Mouse (Mus musculus) liver, embryonic 15.5 days (tissue): ENCODE measurements around the gene Gsx2. TPM values are rescaled to one million over a fixed set of nuclear protein-coding genes. Genes with fewer than 3 reads are reported as not detected.

Experiments
- ATAC-seq: fragments of 200-750 bp; cut with Nextera tagmentation; 2 replicates; pipeline ENCODE4 v1.8.0; 2017; ENCODE audit warnings: moderate number of reproducible peaks, mild to moderate bottlenecking, moderate library complexity; ENCODE audit not compliant: insufficient read depth
- H3K27ac ChIP-seq: fragments of 300-500 bp; sonication (generic); replicated peaks from 2 replicates; pipeline ENCODE4 v1.5.1; 2015; ENCODE audit warnings: mild to moderate bottlenecking, inconsistent platforms
- H3K27me3 ChIP-seq: fragments of 300-500 bp; sonication (generic); 2 replicates; pipeline ENCODE4 v1.6.1; 2015; ENCODE audit warnings: mild to moderate bottlenecking, inconsistent platforms
- H3K36me3 ChIP-seq: fragments of 300-500 bp; sonication (generic); replicated peaks from 2 replicates; pipeline ENCODE4 v1.6.1; 2015; ENCODE audit warnings: moderate library complexity, mild to moderate bottlenecking, inconsistent platforms
- H3K4me1 ChIP-seq: fragments of 300-500 bp; sonication (generic); replicated peaks from 2 replicates; pipeline ENCODE4 v1.6.1; 2015; ENCODE audit warnings: inconsistent platforms
- H3K4me2 ChIP-seq: fragments of 300-500 bp; sonication (generic); 2 replicates; pipeline ENCODE4 v1.6.1; 2015; ENCODE audit warnings: moderate library complexity, mild to moderate bottlenecking, inconsistent platforms
- H3K4me3 ChIP-seq: fragments of 300-500 bp; sonication (generic); replicated peaks from 2 replicates; pipeline ENCODE4 v1.5.1; 2015; ENCODE audit warnings: mild to moderate bottlenecking, inconsistent platforms
- H3K9ac ChIP-seq: fragments of 300-500 bp; sonication (generic); 2 replicates; pipeline ENCODE4 v1.6.1; 2015; ENCODE audit warnings: moderate library complexity, mild to moderate bottlenecking, inconsistent platforms
- H3K9me3 ChIP-seq: fragments of 300-500 bp; sonication (generic); replicated peaks from 2 replicates; pipeline ENCODE4 v1.6.1; 2016; ENCODE audit warnings: inconsistent platforms
- WGBS: fragments of 180-500 bp; shearing (Covaris S2); methylation state at CpG from one replicate; pipeline ENCODE4 v1.1.7; 2015; ENCODE audit warnings: mixed read lengths; ENCODE audit not compliant: insufficient replicate concordance; 5-methylcytosine and 5-hydroxymethylcytosine counted together
- polyA plus RNA-seq: library from polyadenylated mRNA; unstranded; fragments of >200 nt; fragmentation: Nextera tagmentation; extraction: Ambion mirVana; gene quantifications from 2 replicates; pipeline ENCODE4 v1.2.1, GENCODE M21; 2015

The Gsx2 gene
- polyA plus RNA-seq, 1 experiment from 2014 or later, result not detected

- no peaks in the 10 kb centered on the region for H3K36me3 ChIP-seq
- H3K4me3 ChIP-seq, result peak overlapping the region; percentile 31
- H3K27me3 ChIP-seq, result peaks cover 59% of the 10 kb centered on the region
- 7% methylated on average over 8 of the region's 10 CpGs for WGBS
- peaks cover 8% of the 10 kb centered on the region; the same call in 1 of the 2 replicates for H3K4me1 ChIP-seq
- peak overlapping the region; percentile 59 for H3K4me2 ChIP-seq
- H3K27ac ChIP-seq, result no peak overlapping the region
- no peak overlapping the region for H3K9ac ChIP-seq
- peak; percentile 18; the same call in 1 of the 2 replicates for ATAC-seq
- no peaks in the 10 kb centered on the region for H3K9me3 ChIP-seq
Observed at GRCm38 (mm10) chr5:75066715-75067114, 8.7 kb upstream of the Gsx2 start.

- ATAC-seq, result peak; percentile 22
- Histone ChIP-seq H3K4me2 (peak overlapping the region; percentile 59), H3K9me3 (no peaks in the 10 kb centered on the region), H3K9ac (no peak overlapping the region), H3K27me3 (peaks cover 64% of the 10 kb centered on the region), H3K4me1 (peaks cover 8% of the 10 kb centered on the region; the same call in 1 of the 2 replicates), H3K4me3 (peak overlapping the region; percentile 31), H3K36me3 (no peaks in the 10 kb centered on the region), H3K27ac (no peak overlapping the region)
- 3% methylated on average over 30 of the region's 30 CpGs for WGBS
Observed at GRCm38 (mm10) chr5:75067125-75067756, 8.2 kb upstream of the Gsx2 start.

GRCm38 (mm10) chr5:75070132-75070531 is 5.3 kb upstream of the Gsx2 start:
- peaks cover 88% of the 10 kb centered on the region for H3K27me3 ChIP-seq
- no peak overlapping the region for H3K27ac ChIP-seq
- H3K9ac ChIP-seq, result no peak overlapping the region
- H3K9me3 ChIP-seq, result no peaks in the 10 kb centered on the region
- H3K4me2 ChIP-seq, result no peak overlapping the region
- H3K36me3 ChIP-seq, result no peaks in the 10 kb centered on the region
- 6% methylated on average over 12 of the region's 13 CpGs for WGBS
- no peak for ATAC-seq
- peaks cover 8% of the 10 kb centered on the region; the same call in 1 of the 2 replicates for H3K4me1 ChIP-seq
- no peak overlapping the region for H3K4me3 ChIP-seq

- peaks cover 95% of the 10 kb centered on the region for H3K27me3 ChIP-seq
- H3K4me3 ChIP-seq, result no peak overlapping the region
- H3K9me3 ChIP-seq, result no peaks in the 10 kb centered on the region
- no peak overlapping the region for H3K9ac ChIP-seq
- 5% methylated on average over 23 of the region's 23 CpGs for WGBS
- no peak overlapping the region for H3K27ac ChIP-seq
- H3K4me1 ChIP-seq, result peaks cover 8% of the 10 kb centered on the region; the same call in 1 of the 2 replicates
- no peaks in the 10 kb centered on the region for H3K36me3 ChIP-seq
- no peak overlapping the region for H3K4me2 ChIP-seq
- ATAC-seq, result no peak
Observed at GRCm38 (mm10) chr5:75070656-75071375, 4.6 kb upstream of the Gsx2 start.

- Histone ChIP-seq H3K4me2 (no peak overlapping the region), H3K9me3 (no peaks in the 10 kb centered on the region), H3K4me3 (no peak overlapping the region), H3K27me3 (peaks cover 100% of the 10 kb centered on the region), H3K9ac (no peak overlapping the region), H3K36me3 (no peaks in the 10 kb centered on the region), H3K27ac (no peak overlapping the region), H3K4me1 (peaks cover 6% of the 10 kb centered on the region; the same call in 1 of the 2 replicates)
- no peak for ATAC-seq
- 5% methylated on average over 10 of the region's 10 CpGs for WGBS
Observed at GRCm38 (mm10) chr5:75071951-75072350, 3.5 kb upstream of the Gsx2 start.

GRCm38 (mm10) chr5:75072532-75072931 is 2.9 kb upstream of the Gsx2 start:
- no peak for ATAC-seq
- WGBS, result 4% methylated on average over 4 of the region's 4 CpGs
- Histone ChIP-seq H3K36me3 (no peaks in the 10 kb centered on the region), H3K9ac (no peak overlapping the region), H3K9me3 (no peaks in the 10 kb centered on the region), H3K27me3 (peaks cover 100% of the 10 kb centered on the region), H3K27ac (no peak overlapping the region), H3K4me2 (no peak overlapping the region), H3K4me1 (peaks cover 3% of the 10 kb centered on the region; the same call in 1 of the 2 replicates), H3K4me3 (no peak overlapping the region)

GRCm38 (mm10) chr5:75073167-75073566 is 2.2 kb upstream of the Gsx2 start:
- H3K27ac ChIP-seq, result no peak overlapping the region
- H3K9me3 ChIP-seq, result no peaks in the 10 kb centered on the region
- H3K9ac ChIP-seq, result no peak overlapping the region
- no peak for ATAC-seq
- 13% methylated on average over 1 of the region's 1 CpGs for WGBS
- H3K36me3 ChIP-seq, result no peaks in the 10 kb centered on the region
- no peaks in the 10 kb centered on the region for H3K4me1 ChIP-seq
- peaks cover 100% of the 10 kb centered on the region for H3K27me3 ChIP-seq
- no peak overlapping the region for H3K4me2 ChIP-seq
- no peak overlapping the region for H3K4me3 ChIP-seq

- 11% methylated on average over 3 of the region's 3 CpGs for WGBS
- no peak overlapping the region for H3K4me3 ChIP-seq
- no peak overlapping the region for H3K27ac ChIP-seq
- H3K36me3 ChIP-seq, result no peaks in the 10 kb centered on the region
- H3K27me3 ChIP-seq, result peaks cover 100% of the 10 kb centered on the region
- no peak for ATAC-seq
- no peaks in the 10 kb centered on the region for H3K4me1 ChIP-seq
- H3K4me2 ChIP-seq, result no peak overlapping the region
- H3K9ac ChIP-seq, result no peak overlapping the region
- H3K9me3 ChIP-seq, result no peaks in the 10 kb centered on the region
Observed at GRCm38 (mm10) chr5:75073684-75074083, 1.7 kb upstream of the Gsx2 start.

- WGBS, result 8% methylated on average over 4 of the region's 4 CpGs
- H3K36me3 ChIP-seq, result no peaks in the 10 kb centered on the region
- H3K4me3 ChIP-seq, result no peak overlapping the region
- H3K27me3 ChIP-seq, result peaks cover 100% of the 10 kb centered on the region
- ATAC-seq, result no peak
- no peak overlapping the region for H3K27ac ChIP-seq
- H3K4me1 ChIP-seq, result no peaks in the 10 kb centered on the region
- H3K4me2 ChIP-seq, result no peak overlapping the region
- no peak overlapping the region for H3K9ac ChIP-seq
- H3K9me3 ChIP-seq, result no peaks in the 10 kb centered on the region
Observed at GRCm38 (mm10) chr5:75074132-75074531, 1.3 kb upstream of the Gsx2 start.

GRCm38 (mm10) chr5:75074537-75075382 is 641 bp upstream of the Gsx2 start:
- H3K4me1 ChIP-seq, result no peaks in the 10 kb centered on the region
- H3K4me2 ChIP-seq, result no peak overlapping the region
- no peaks in the 10 kb centered on the region for H3K36me3 ChIP-seq
- H3K4me3 ChIP-seq, result no peak overlapping the region
- H3K27me3 ChIP-seq, result peaks cover 100% of the 10 kb centered on the region
- H3K27ac ChIP-seq, result no peak overlapping the region
- 4% methylated on average over 15 of the region's 15 CpGs for WGBS
- ATAC-seq, result no peak
- H3K9ac ChIP-seq, result no peak overlapping the region
- no peaks in the 10 kb centered on the region for H3K9me3 ChIP-seq
